Mouse (Mus musculus) CH12.LX (cell line): ENCODE data around the gene Acot7. TPM values are rescaled to one million over a fixed set of nuclear protein-coding genes. Genes with fewer than 3 reads are reported as not detected.

Experiments used
- DNase-seq: peaks from one replicate; pipeline ENCODE4 v3.0.0-alpha.2; 2013; ENCODE audit errors: extremely low read depth
- H3K27ac ChIP-seq: 2 replicates; pipeline ENCODE4 v1.5.1; 2012; ENCODE audit warnings: low read depth, mild to moderate bottlenecking, control low read depth, moderate library complexity; ENCODE audit not compliant: insufficient read depth
- H3K27me3 ChIP-seq: replicated peaks from 2 replicates; pipeline ENCODE3; 2012; ENCODE audit warnings: inconsistent platforms
- H3K36me3 ChIP-seq, 2 experiments: replicated peaks in 1 of 2; 2 replicates each; pipeline versions ENCODE3 to v1.6.1; 2012; ENCODE audit warnings: inconsistent platforms in 1 of 2, low read length in 1 of 2, mild to moderate bottlenecking in 1 of 2, mixed read lengths in 1 of 2, moderate library complexity in 1 of 2; ENCODE audit not compliant: control insufficient read depth in 1 of 2, insufficient read depth in 1 of 2
- H3K4me1 ChIP-seq, 2 experiments: 2 replicates each; pipeline ENCODE4 v1.6.1; 2012; ENCODE audit warnings: inconsistent platforms in 1 of 2, moderate library complexity in 1 of 2; ENCODE audit not compliant: insufficient read depth in 2 of 2, control insufficient read depth in 1 of 2
- H3K4me2 ChIP-seq: 2 replicates; pipeline ENCODE4 v1.6.1; 2012; ENCODE audit warnings: low read depth, mild to moderate bottlenecking, control low read depth; ENCODE audit not compliant: poor library complexity, insufficient read depth, severe bottlenecking
- H3K4me3 ChIP-seq, 3 experiments: fragments of 150-350 bp in 1 of 3; sonication (generic) in 1 of 3; replicated peaks in 1 of 3; 2 replicates each; pipeline versions ENCODE3 to v1.5.1; 2011 to 2012; ENCODE audit warnings: low read depth in 2 of 3, low read length in 2 of 3, mild to moderate bottlenecking in 2 of 3, moderate library complexity in 2 of 3, control low read depth in 1 of 3, improper control_type of control experiment in 1 of 3, inconsistent platforms in 1 of 3, mixed read lengths in 1 of 3; ENCODE audit not compliant: poor library complexity in 1 of 3
- H3K79me2 ChIP-seq: replicated peaks from 2 replicates; pipeline ENCODE4 v1.6.1; 2012; ENCODE audit warnings: mild to moderate bottlenecking, moderate library complexity; ENCODE audit not compliant: control insufficient read depth, poor library complexity, insufficient read depth, severe bottlenecking; ENCODE audit errors: extremely low read depth
- H3K9ac ChIP-seq: 2 replicates; pipeline ENCODE4 v1.6.1; 2012; ENCODE audit warnings: low read depth, mild to moderate bottlenecking, control low read depth, moderate library complexity; ENCODE audit not compliant: insufficient read depth
- H3K9me3 ChIP-seq: replicated peaks from 2 replicates; pipeline ENCODE3; 2012; ENCODE audit warnings: low read length, inconsistent platforms, mixed read lengths
- CHD2 ChIP-seq: IDR thresholded peaks from 2 replicates; pipeline ENCODE4 v1.6.1; 2011; ENCODE audit warnings: low read length, improper control_type of control experiment
- CTCF ChIP-seq, 2 experiments: IDR thresholded peaks in 1 of 2; conservative IDR thresholded peaks in 1 of 2; 2 replicates each; pipeline ENCODE4 v1.5.1; 2011 to 2012; ENCODE audit warnings: low read depth in 2 of 2, low read length in 2 of 2, improper control_type of control experiment in 1 of 2, inconsistent platforms in 1 of 2, mild to moderate bottlenecking in 1 of 2, moderate library complexity in 1 of 2
- ELF1 ChIP-seq: IDR thresholded peaks from 2 replicates; pipeline ENCODE4 v1.6.1; 2014; ENCODE audit warnings: low read depth, mild to moderate bottlenecking, inconsistent platforms, low read length, improper control_type of control experiment
- EP300 ChIP-seq: IDR thresholded peaks from 2 replicates; pipeline ENCODE4 v1.6.1; 2011; ENCODE audit warnings: low read length, improper control_type of control experiment
- ETS1 ChIP-seq: conservative IDR thresholded peaks from 2 replicates; pipeline ENCODE4 v1.6.1; 2012; ENCODE audit warnings: low read depth, mild to moderate bottlenecking, inconsistent platforms, low read length, improper control_type of control experiment, moderate library complexity
- GABPA ChIP-seq: IDR thresholded peaks from 2 replicates; pipeline ENCODE4 v1.6.1; 2012; ENCODE audit warnings: low read depth, low read length, improper control_type of control experiment, inconsistent platforms; ENCODE audit not compliant: insufficient replicate concordance
- HCFC1 ChIP-seq: IDR thresholded peaks from 2 replicates; pipeline ENCODE4 v1.6.1; 2012; ENCODE audit warnings: low read depth, mild to moderate bottlenecking, inconsistent platforms, low read length, improper control_type of control experiment
- JUND ChIP-seq: conservative IDR thresholded peaks from 2 replicates; pipeline ENCODE4 v1.6.1; 2011; ENCODE audit warnings: low read depth, low read length, improper control_type of control experiment
- KAT2A ChIP-seq: IDR thresholded peaks from 2 replicates; pipeline ENCODE4 v1.6.1; 2012; ENCODE audit warnings: low read length, improper control_type of control experiment, inconsistent platforms; ENCODE audit not compliant: insufficient replicate concordance
- MAFK ChIP-seq: IDR thresholded peaks from 2 replicates; pipeline ENCODE4 v1.6.1; 2011; ENCODE audit warnings: low read length, improper control_type of control experiment; ENCODE audit not compliant: insufficient replicate concordance
- MAZ ChIP-seq: IDR thresholded peaks from 2 replicates; pipeline ENCODE4 v1.6.1; 2012; ENCODE audit warnings: low read depth, mild to moderate bottlenecking, inconsistent platforms, low read length, improper control_type of control experiment, moderate library complexity
- MEF2A ChIP-seq: IDR thresholded peaks from 2 replicates; pipeline ENCODE4 v1.6.1; 2014; ENCODE audit warnings: low read depth, mild to moderate bottlenecking, inconsistent platforms, low read length, improper control_type of control experiment, borderline replicate concordance
- MXI1 ChIP-seq: IDR thresholded peaks from 2 replicates; pipeline ENCODE4 v1.6.1; 2011; ENCODE audit warnings: mild to moderate bottlenecking, low read depth, low read length, improper control_type of control experiment
- MYC ChIP-seq: IDR thresholded peaks from 2 replicates; pipeline ENCODE4 v1.6.1; 2011; ENCODE audit warnings: low read depth, mild to moderate bottlenecking, improper control_type of control experiment, low read length
- NELFE ChIP-seq: IDR thresholded peaks from 2 replicates; pipeline ENCODE4 v1.6.1; 2011; ENCODE audit warnings: low read depth, low read length, improper control_type of control experiment
- RAD21 ChIP-seq: IDR thresholded peaks from 2 replicates; pipeline ENCODE4 v1.6.1; 2011; ENCODE audit warnings: low read depth, mild to moderate bottlenecking, low read length, improper control_type of control experiment, moderate library complexity
- RCOR1 ChIP-seq: conservative IDR thresholded peaks from 2 replicates; pipeline ENCODE4 v1.6.1; 2012; ENCODE audit warnings: low read depth, mild to moderate bottlenecking, inconsistent platforms, low read length, improper control_type of control experiment
- SIN3A ChIP-seq: IDR thresholded peaks from 2 replicates; pipeline ENCODE4 v1.6.1; 2012; ENCODE audit warnings: low read length, improper control_type of control experiment, inconsistent platforms
- TCF12 ChIP-seq: IDR thresholded peaks from 2 replicates; pipeline ENCODE4 v1.6.1; 2014; ENCODE audit warnings: low read depth, mild to moderate bottlenecking, inconsistent platforms, low read length, improper control_type of control experiment
- UBTF ChIP-seq: IDR thresholded peaks from 2 replicates; pipeline ENCODE4 v1.6.1; 2012; ENCODE audit warnings: low read depth, mild to moderate bottlenecking, inconsistent platforms, low read length, improper control_type of control experiment, moderate library complexity
- USF1 ChIP-seq: IDR thresholded peaks from 2 replicates; pipeline ENCODE4 v1.6.1; 2014; ENCODE audit warnings: low read depth, mild to moderate bottlenecking, inconsistent platforms, low read length, improper control_type of control experiment
- USF2 ChIP-seq: conservative IDR thresholded peaks from 2 replicates; pipeline ENCODE4 v1.6.1; 2011; ENCODE audit warnings: low read depth, low read length, improper control_type of control experiment
- ZC3H11A ChIP-seq: IDR thresholded peaks from 2 replicates; pipeline ENCODE4 v1.6.1; 2012; ENCODE audit warnings: low read depth, mild to moderate bottlenecking, inconsistent platforms, low read length, improper control_type of control experiment
- dilution Hi-C: fragments of 300-500 bp; cut with MboI; formaldehyde crosslinking; loops from 2 replicates; pipeline ENCODE4 v1.14.3; 2020; ENCODE audit warnings: low sequenced_read_pairs; ENCODE audit not compliant: extremely low pct_unique_long_range_greater_than_20kb, extremely low pct_ligation_motif_present
- in situ Hi-C: fragments of 300-500 bp; cut with MboI; formaldehyde crosslinking; loops from 3 replicates; pipeline ENCODE4 v1.14.3; 2019; ENCODE audit warnings: low sequenced_read_pairs, low pct_ligation_motif_present, low pct_unique_long_range_greater_than_20kb, mixed read lengths
- polyA plus RNA-seq: library from polyadenylated mRNA; unstranded; fragments of >175 nt; gene quantifications from 2 replicates; pipeline ENCODE4 v1.2.1, GENCODE M21; 2012; ENCODE audit warnings: low read depth; ENCODE audit not compliant: insufficient read length
- total RNA-seq, 2 experiments: library from RNA; depleted of rRNA; stranded (reverse); fragments of 300-350 nt in 1 of 2; fragments of >200 nt in 1 of 2; gene quantifications; 2 replicates each; pipeline ENCODE4 v1.2.3; 2012 to 2014

The Acot7 gene
- total and polyA plus RNA-seq, 3 experiments, result 29.0 to 71.1 (median 61.6) TPM

GRCm38 (mm10) chr4:152286183-152286582 is 108.2 kb downstream of the Acot7 start:
- in situ Hi-C loops (loop anchor here (25.0 kb wide), 1 partner anchor 1826 kb away; no protein-coding TSS in a partner anchor), dilution Hi-C loops (no loop called here)
- Histone ChIP-seq H3K4me1 (peaks cover 15 to 32% of the 10 kb centered on the region in 2 experiments), H3K9ac (no peak overlapping the region), H3K27me3 (peaks cover 63% of the 10 kb centered on the region), H3K4me3 (no peak overlapping the region), H3K4me2 (no peak overlapping the region), H3K27ac (no peak overlapping the region), H3K36me3 (peaks cover 0 to 5% of the 10 kb centered on the region in 2 experiments), H3K79me2 (no peaks in the 10 kb centered on the region), H3K9me3 (peaks cover 3% of the 10 kb centered on the region)
- TF ChIP-seq USF2, result no peak
- TF ChIP-seq ELF1, result no peak
- TF ChIP-seq SIN3A, result no peak
- TF ChIP-seq MEF2A, result no peak
- no peak for TF ChIP-seq TCF12
- no peak for TF ChIP-seq NELFE
- TF ChIP-seq RAD21, result no peak
- TF ChIP-seq MXI1, result no peak
- TF ChIP-seq HCFC1, result no peak
- TF ChIP-seq UBTF, result no peak
- no peak for TF ChIP-seq RCOR1
- no peak for TF ChIP-seq ETS1
- no peak for TF ChIP-seq CTCF (conservative IDR thresholded peaks at IDR 0.05 in 1 of 2, IDR thresholded peaks at IDR 0.05 in 1 of 2; ENCODE audit: low read depth in 2 of 2, low read length in 2 of 2)
- TF ChIP-seq EP300, result no peak
- no peak for TF ChIP-seq GABPA
- no peak for TF ChIP-seq ZC3H11A
- no peak for TF ChIP-seq MYC
- no peak for TF ChIP-seq MAZ
- DNase-seq, result no peak

- in situ Hi-C loops, result loop anchor here (25.0 kb wide), 1 partner anchor 1825 kb away; no protein-coding TSS in a partner anchor
- no peak for DNase-seq
- H3K4me1 ChIP-seq, result peaks cover 19 to 37% of the 10 kb centered on the region in 2 experiments
- H3K4me2 ChIP-seq, result no peak overlapping the region
- no peak overlapping the region for H3K4me3 ChIP-seq
- no peaks in the 10 kb centered on the region for H3K79me2 ChIP-seq
- TF ChIP-seq ETS1, result no peak
- no peak for TF ChIP-seq USF1
- no peak for TF ChIP-seq KAT2A
- no peak for TF ChIP-seq CHD2
- TF ChIP-seq HCFC1, result no peak
- TF ChIP-seq MAFK, result no peak
- TF ChIP-seq MXI1, result no peak
- no peak for TF ChIP-seq GABPA
- TF ChIP-seq JUND, result no peak
- dilution Hi-C loops, result no loop called here
- no peak overlapping the region for H3K27ac ChIP-seq
- peaks cover 65% of the 10 kb centered on the region for H3K27me3 ChIP-seq
- H3K9ac ChIP-seq, result no peak overlapping the region
- peaks cover 0 to 3% of the 10 kb centered on the region in 2 experiments for H3K36me3 ChIP-seq
- H3K9me3 ChIP-seq, result peaks cover 3% of the 10 kb centered on the region
These were observed 109.0 kb downstream of the Acot7 start for GRCm38 (mm10) chr4:152286887-152287286.
